Mouse (Mus musculus) thymus, postnatal 0 days (tissue): ENCODE measurements around the gene Vash1. TPM values are rescaled to one million over a fixed set of nuclear protein-coding genes. Genes with fewer than 3 reads are reported as not detected.

Source experiments
- DNase-seq: peaks from one replicate; pipeline ENCODE4 v3.0.0-alpha.2; 2015; ENCODE audit warnings: low spot score
- polyA plus RNA-seq: library from polyadenylated mRNA; unstranded; fragments of >200 nt; fragmentation: Nextera tagmentation; extraction: Ambion mirVana; gene quantifications from 2 replicates; pipeline ENCODE4 v1.2.1, GENCODE M21; 2015

Gene Vash1
- polyA plus RNA-seq, 1 experiment from 2014 or later, result 1.5 TPM

GRCm38 (mm10) chr12:86682178-86682577 is 3.7 kb downstream of the Vash1 start:
- no peak for DNase-seq

GRCm38 (mm10) chr12:86683698-86684097 is 5.2 kb downstream of the Vash1 start:
- DNase-seq, result no peak

GRCm38 (mm10) chr12:86685275-86685674 is 6.8 kb downstream of the Vash1 start:
- DNase-seq, result no peak

GRCm38 (mm10) chr12:86686551-86687330 is 8.2 kb downstream of the Vash1 start:
- peak; percentile 40 for DNase-seq

- no peak for DNase-seq
Measured at GRCm38 (mm10) chr12:86687445-86687955, 9.0 kb downstream of the Vash1 start.

GRCm38 (mm10) chr12:86687971-86688573 is 9.6 kb downstream of the Vash1 start:
- no peak for DNase-seq

GRCm38 (mm10) chr12:86688917-86689316 is 10.4 kb downstream of the Vash1 start:
- DNase-seq, result no peak

GRCm38 (mm10) chr12:86690700-86691485 is 12.4 kb downstream of the Vash1 start:
- DNase-seq, result no peak

- DNase-seq, result no peak
Measured at GRCm38 (mm10) chr12:86692471-86693356, 14.2 kb downstream of the Vash1 start.

GRCm38 (mm10) chr12:86693389-86693788 is 14.9 kb downstream of the Vash1 start:
- no peak for DNase-seq

GRCm38 (mm10) chr12:86694441-86694840 is 15.9 kb downstream of the Vash1 start:
- no peak for DNase-seq

GRCm38 (mm10) chr12:86697996-86698395 is 19.5 kb downstream of the Vash1 start:
- no peak for DNase-seq

- no peak for DNase-seq
Measured at GRCm38 (mm10) chr12:86698537-86698936, 20.0 kb downstream of the Vash1 start.

GRCm38 (mm10) chr12:86699965-86700926 is 21.7 kb downstream of the Vash1 start:
- DNase-seq, result no peak

GRCm38 (mm10) chr12:86700927-86701310 is 22.4 kb downstream of the Vash1 start:
- DNase-seq, result no peak

- DNase-seq, result no peak
Measured at GRCm38 (mm10) chr12:86701491-86701890, 23.0 kb downstream of the Vash1 start.

GRCm38 (mm10) chr12:86702690-86703089 is 24.2 kb downstream of the Vash1 start:
- no peak for DNase-seq

- no peak for DNase-seq
Measured at GRCm38 (mm10) chr12:86705843-86706242, 27.3 kb downstream of the Vash1 start.

- no peak for DNase-seq
Measured at GRCm38 (mm10) chr12:86714026-86714425, 35.5 kb downstream of the Vash1 start.

- DNase-seq, result peak; percentile 63
Measured at GRCm38 (mm10) chr12:86715401-86715800, 36.9 kb downstream of the Vash1 start.
